Mouse (Mus musculus): ENCODE measurements around the gene Sox12.

DNA sequence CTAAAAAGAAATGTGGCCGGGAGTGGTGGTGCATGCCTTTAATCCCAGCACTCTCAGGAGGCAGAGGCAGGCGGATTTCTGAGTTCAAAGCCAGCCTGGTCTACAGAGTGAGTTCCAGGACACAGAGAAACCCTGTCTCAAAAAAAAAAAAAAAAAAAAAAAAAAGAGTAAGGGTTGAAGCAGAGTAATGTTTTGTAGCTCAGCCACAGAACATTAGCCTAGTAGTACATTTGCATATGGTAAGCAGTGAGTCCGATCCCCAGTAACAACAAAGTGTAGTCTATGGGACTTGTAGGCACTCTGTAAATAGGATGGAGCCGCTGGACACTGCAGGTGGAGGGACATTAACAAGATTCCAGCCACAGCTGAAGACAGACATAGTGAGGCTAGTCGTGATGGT is 53.0 kb downstream of the Sox12 start:
- TF ChIP-seq CTCF (IDR thresholded peaks at IDR 0.05; ENCODE audit: low read depth) (no peak), EP300 (IDR thresholded peaks at IDR 0.05; ENCODE audit: low read depth) (no peak)

Measured in liver, embryonic 14.5 days (tissue).